Mouse (Mus musculus) c-Kit-negative CD71-positive TER-119-positive erythroid progenitor cells, embryonic 14.5 days (primary cell): ENCODE results near the gene Fbrsl1.

ENCODE experiments used
- DNase-seq: peaks from one replicate; pipeline ENCODE4 v3.0.0-alpha.2; 2013; ENCODE audit warnings: low read depth, low spot score

Fbrsl1 gene

GRCm38 (mm10) chr5:110448436-110449134 lies at the start of gene Fbrsl1:
Fbrsl1 (minus strand) TSS chr5:110448503.
- peak; percentile 93 for DNase-seq

GRCm38 (mm10) chr5:110498071-110498470 lies 49.8 kb upstream of the Fbrsl1 start:
- no peak for DNase-seq

- no peak for DNase-seq
These were observed 49.3 kb upstream of the Fbrsl1 start for GRCm38 (mm10) chr5:110497556-110497955.

GRCm38 (mm10) chr5:110495051-110495450 lies 46.7 kb upstream of the Fbrsl1 start:
- no peak for DNase-seq

- DNase-seq = no peak
These were observed 46.1 kb upstream of the Fbrsl1 start for GRCm38 (mm10) chr5:110494396-110494795.

GRCm38 (mm10) chr5:110493785-110494184 lies 45.5 kb upstream of the Fbrsl1 start:
- DNase-seq = no peak

- no peak for DNase-seq
These were observed 41.3 kb upstream of the Fbrsl1 start for GRCm38 (mm10) chr5:110489639-110490038.

- no peak for DNase-seq
These were observed 39.6 kb upstream of the Fbrsl1 start for GRCm38 (mm10) chr5:110487943-110488342.

- DNase-seq = no peak
These were observed 38.5 kb upstream of the Fbrsl1 start for GRCm38 (mm10) chr5:110486674-110487334.

- DNase-seq = no peak
These were observed 36.4 kb upstream of the Fbrsl1 start for GRCm38 (mm10) chr5:110484711-110485110.

GRCm38 (mm10) chr5:110479228-110479627 lies 30.9 kb upstream of the Fbrsl1 start:
- no peak for DNase-seq

GRCm38 (mm10) chr5:110474156-110474555 lies 25.9 kb upstream of the Fbrsl1 start:
- DNase-seq = no peak

- DNase-seq = no peak
These were observed 24.5 kb upstream of the Fbrsl1 start for GRCm38 (mm10) chr5:110472834-110473233.

GRCm38 (mm10) chr5:110471981-110472476 lies 23.7 kb upstream of the Fbrsl1 start:
- DNase-seq = no peak

- DNase-seq = no peak
These were observed 23.0 kb upstream of the Fbrsl1 start for GRCm38 (mm10) chr5:110471285-110471684.

- DNase-seq = no peak
These were observed 21.1 kb upstream of the Fbrsl1 start for GRCm38 (mm10) chr5:110469227-110469925.

GRCm38 (mm10) chr5:110468296-110468695 lies 20.0 kb upstream of the Fbrsl1 start:
- no peak for DNase-seq

- DNase-seq = no peak
These were observed 19.4 kb upstream of the Fbrsl1 start for GRCm38 (mm10) chr5:110467725-110468124.

GRCm38 (mm10) chr5:110466531-110467424 lies 18.5 kb upstream of the Fbrsl1 start:
- no peak for DNase-seq

- no peak for DNase-seq
These were observed 14.3 kb upstream of the Fbrsl1 start for GRCm38 (mm10) chr5:110462646-110463045.

- no peak for DNase-seq
These were observed 10.6 kb upstream of the Fbrsl1 start for GRCm38 (mm10) chr5:110458936-110459335.
